Comparison of ENCODE assay signal across 8 mouse cellular contexts in genomic region chr14:48207119-48207518, GRCm38 (mm10).
A peak's percentile ranks its signal among the peaks of the same experiment; 100 is the strongest.
DNase-seq lines count a peak whose midpoint lies in the region; ATAC-seq lines count a peak whose summit lies in the region.

No protein-coding gene starts in this region.

- no peak for DNase-seq in liver, embryonic 11.5 days (ENCODE audit: low spot score)
- DNase-seq in layer of hippocampus, postnatal 10 days (ENCODE audit: low spot score in 2 of 2): peak; percentile 44 to 55
- no peak for DNase-seq in thymus, postnatal 14 days
- DNase-seq in cerebellum, postnatal 36 days: no peak

- peak overlapping the region; percentile 6; the same call in 1 of the 2 replicates for H3K4me2 ChIP-seq in liver, embryonic 11.5 days
- no peak overlapping the region; the same call in 1 of the 2 replicates for H3K4me2 ChIP-seq in liver, embryonic 12.5 days
- H3K4me2 ChIP-seq in heart, embryonic 13.5 days: peak overlapping the region; percentile 51
- H3K4me2 ChIP-seq in midbrain, embryonic 13.5 days (replicated peaks): peak overlapping the region; percentile 28

- no peak overlapping the region for H3K27ac ChIP-seq in liver, embryonic 11.5 days (ENCODE audit: low read depth, low read length)
- H3K27ac ChIP-seq in liver, embryonic 12.5 days: no peak overlapping the region
- H3K27ac ChIP-seq in heart, embryonic 13.5 days (replicated peaks): peak overlapping the region; percentile 55
- peak overlapping the region; percentile 42 for H3K27ac ChIP-seq in midbrain, embryonic 13.5 days

- no peaks in the 10 kb centered on the region for H3K36me3 ChIP-seq in liver, embryonic 11.5 days (ENCODE audit: control insufficient read depth, insufficient read depth, low read length)
- no peaks in the 10 kb centered on the region for H3K36me3 ChIP-seq in liver, embryonic 12.5 days
- H3K36me3 ChIP-seq in heart, embryonic 13.5 days: no peaks in the 10 kb centered on the region
- no peaks in the 10 kb centered on the region for H3K36me3 ChIP-seq in midbrain, embryonic 13.5 days

- no peak for ATAC-seq in liver, embryonic 11.5 days (replicated peaks; ENCODE audit: low FRiP score)
- no peak for ATAC-seq in liver, embryonic 12.5 days
- no peak for ATAC-seq in heart, embryonic 13.5 days (ENCODE audit: extremely low read depth, insufficient number of reproducible peaks, low FRiP score, low TSS enrichment)
- peak; percentile 65 for ATAC-seq in midbrain, embryonic 13.5 days
- no peak for ATAC-seq in granulocyte monocyte progenitor cell, adult 5-6 weeks (replicated peaks; ENCODE audit: poor library complexity, severe bottlenecking)

- no peak overlapping the region for H3K4me3 ChIP-seq in liver, embryonic 11.5 days (ENCODE audit: low read depth, low read length)
- H3K4me3 ChIP-seq in liver, embryonic 12.5 days: no peak overlapping the region
- H3K4me3 ChIP-seq in heart, embryonic 13.5 days: 0 out of 2 replicates have a peak overlapping the region, but pooled peaks have one; percentile 13
- H3K4me3 ChIP-seq in midbrain, embryonic 13.5 days (replicated peaks): no peak overlapping the region

- no peaks in the 10 kb centered on the region for H3K9me3 ChIP-seq in liver, embryonic 11.5 days (ENCODE audit: control insufficient read depth, low read length)
- H3K9me3 ChIP-seq in liver, embryonic 12.5 days (replicated peaks): no peaks in the 10 kb centered on the region
- H3K9me3 ChIP-seq in heart, embryonic 13.5 days: no peaks in the 10 kb centered on the region
- H3K9me3 ChIP-seq in midbrain, embryonic 13.5 days: no peaks in the 10 kb centered on the region

- WGBS in liver, embryonic 11.5 days: 29% methylated on average over 15 of the region's 15 CpGs
- WGBS in liver, embryonic 12.5 days (ENCODE audit: insufficient replicate concordance): 27% methylated on average over 15 of the region's 15 CpGs
- WGBS in heart, embryonic 13.5 days: 13% methylated on average over 15 of the region's 15 CpGs
- WGBS in midbrain, embryonic 13.5 days: 30% methylated on average over 15 of the region's 15 CpGs

- peaks cover 11% of the 10 kb centered on the region for H3K4me1 ChIP-seq in liver, embryonic 11.5 days (replicated peaks; ENCODE audit: control insufficient read depth, insufficient read depth, low read length)
- H3K4me1 ChIP-seq in liver, embryonic 12.5 days: peaks cover 20% of the 10 kb centered on the region
- peaks cover 34% of the 10 kb centered on the region for H3K4me1 ChIP-seq in heart, embryonic 13.5 days
- peaks cover 50% of the 10 kb centered on the region for H3K4me1 ChIP-seq in midbrain, embryonic 13.5 days (replicated peaks)

- H3K9ac ChIP-seq in liver, embryonic 11.5 days (ENCODE audit: low read depth, low read length): no peak overlapping the region
- no peak overlapping the region for H3K9ac ChIP-seq in liver, embryonic 12.5 days
- no peak overlapping the region for H3K9ac ChIP-seq in heart, embryonic 13.5 days
- H3K9ac ChIP-seq in midbrain, embryonic 13.5 days (replicated peaks): no peak overlapping the region

- no peaks in the 10 kb centered on the region for H3K27me3 ChIP-seq in liver, embryonic 11.5 days (replicated peaks; ENCODE audit: control insufficient read depth, insufficient read depth, low read length)
- no peaks in the 10 kb centered on the region for H3K27me3 ChIP-seq in liver, embryonic 12.5 days (replicated peaks)
- peaks cover 23% of the 10 kb centered on the region for H3K27me3 ChIP-seq in heart, embryonic 13.5 days (replicated peaks)
- H3K27me3 ChIP-seq in midbrain, embryonic 13.5 days: no peaks in the 10 kb centered on the region

Comparison
In these comparisons a context has a peak if more than half of its experiments do, and no peak if none do; other contexts are left out.
1. DNase-seq: peak in layer of hippocampus, postnatal 10 days (2 of 2); none in liver, embryonic 11.5 days (single experiment), thymus, postnatal 14 days (single experiment) and cerebellum, postnatal 36 days (0 of 2).
2. H3K27ac ChIP-seq: peak in heart, embryonic 13.5 days (single experiment) and midbrain, embryonic 13.5 days (single experiment); none in liver, embryonic 11.5 days (single experiment) and liver, embryonic 12.5 days (single experiment).